Mouse (Mus musculus): ENCODE measurements at regions not wholly inside any gene's neighbourhood (a gene's known extent, or its start where the extent isn't known, plus 50 kb on each side); places are given as distances from the start of the nearest gene placed in this dataset.

DNA sequence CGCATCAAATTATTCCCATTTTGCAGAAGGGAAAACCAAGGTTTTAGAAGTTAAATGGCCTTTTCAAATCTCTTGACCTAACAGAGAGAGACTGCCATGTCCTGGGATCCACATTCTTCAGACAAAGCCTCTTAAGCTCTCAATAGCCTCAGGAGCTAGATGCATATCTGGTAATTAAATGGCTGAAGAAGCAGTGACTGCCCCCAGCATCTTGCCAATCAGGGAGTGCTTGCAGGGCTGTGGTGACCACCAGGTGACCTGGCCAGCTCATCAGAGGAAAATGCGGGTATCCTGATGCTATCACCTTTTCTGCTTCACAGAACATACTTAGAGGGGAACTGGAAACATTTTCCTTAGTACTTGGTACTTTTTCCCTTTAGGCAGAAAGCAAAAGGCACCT is 227.2 kb downstream of the Wdr11 start:
- TF ChIP-seq CTCF (IDR thresholded peaks at IDR 0.05; ENCODE audit: control insufficient read depth, insufficient read depth, insufficient read length) = no peak
- no peak for TF ChIP-seq MYOD1 (IDR thresholded peaks at IDR 0.05; ENCODE audit: control insufficient read depth, insufficient read length, low read depth)
- TF ChIP-seq CEBPB (IDR thresholded peaks at IDR 0.05; ENCODE audit: low read depth) = no peak
- TF ChIP-seq USF1 (IDR thresholded peaks at IDR 0.05; ENCODE audit: low read depth) = no peak
- TF ChIP-seq MAX (IDR thresholded peaks at IDR 0.05) = no peak
- no peak for TF ChIP-seq MYOG (IDR thresholded peaks at IDR 0.05; ENCODE audit: control insufficient read depth, extremely low read depth, insufficient read length)

Measured in C2C12 (cell line).